Mouse (Mus musculus) lung, embryonic 15.5 days (tissue): ENCODE measurements at regions not wholly inside any gene's neighbourhood (a gene's known extent, or its start where the extent isn't known, plus 50 kb on each side); places are given as distances from the start of the nearest gene placed in this dataset.

Source experiments
- ATAC-seq: fragments of 200-750 bp; cut with Nextera tagmentation; 2 replicates; pipeline ENCODE4 v1.8.0; 2017; ENCODE audit warnings: moderate number of reproducible peaks, borderline replicate concordance; ENCODE audit not compliant: low FRiP score, low TSS enrichment; ENCODE audit errors: extremely low read depth
- H3K27ac ChIP-seq: fragments of 300-500 bp; sonication (generic); 2 replicates; pipeline ENCODE4 v1.5.1; 2015; ENCODE audit warnings: moderate library complexity, mild to moderate bottlenecking, inconsistent platforms
- H3K27me3 ChIP-seq: fragments of 300-500 bp; sonication (generic); 2 replicates; pipeline ENCODE4 v1.6.1; 2015; ENCODE audit warnings: inconsistent platforms
- H3K36me3 ChIP-seq: fragments of 300-500 bp; sonication (generic); 2 replicates; pipeline ENCODE4 v1.6.1; 2015; ENCODE audit warnings: inconsistent platforms
- H3K4me1 ChIP-seq: fragments of 300-500 bp; sonication (generic); 2 replicates; pipeline ENCODE4 v1.6.1; 2015; ENCODE audit warnings: inconsistent platforms
- H3K4me2 ChIP-seq: fragments of 300-500 bp; sonication (generic); 2 replicates; pipeline ENCODE4 v1.6.1; 2015; ENCODE audit warnings: inconsistent platforms, mild to moderate bottlenecking, moderate library complexity
- H3K4me3 ChIP-seq: fragments of 300-500 bp; sonication (generic); 2 replicates; pipeline ENCODE4 v1.5.1; 2015; ENCODE audit warnings: mild to moderate bottlenecking, inconsistent platforms
- H3K9ac ChIP-seq: fragments of 300-500 bp; sonication (generic); 2 replicates; pipeline ENCODE4 v1.6.1; 2015; ENCODE audit warnings: inconsistent platforms
- H3K9me3 ChIP-seq: fragments of 300-500 bp; sonication (generic); 2 replicates; pipeline ENCODE4 v1.6.1; 2016; ENCODE audit warnings: inconsistent platforms
- WGBS: fragments of 180-500 bp; shearing (Covaris S2); methylation state at CpG from one replicate; pipeline ENCODE4 v1.1.7; 2015; 5-methylcytosine and 5-hydroxymethylcytosine counted together

GRCm38 (mm10) chr8:80422190-80422589, 71.4 kb upstream of the Gypa start:
- no peak overlapping the region for H3K9ac ChIP-seq
- H3K4me2 ChIP-seq, result no peak overlapping the region
- H3K36me3 ChIP-seq, result no peaks in the 10 kb centered on the region
- whole genome bisulfite sequencing, result 83% methylated on average over 6 of the region's 6 CpGs
- H3K4me1 ChIP-seq, result no peaks in the 10 kb centered on the region
- H3K27me3 ChIP-seq, result no peaks in the 10 kb centered on the region
- H3K4me3 ChIP-seq, result no peak overlapping the region
- no peaks in the 10 kb centered on the region for H3K9me3 ChIP-seq
- ATAC-seq, result no peak
- H3K27ac ChIP-seq, result no peak overlapping the region

- H3K4me2 ChIP-seq, result no peak overlapping the region
- H3K27ac ChIP-seq, result no peak overlapping the region
- no peaks in the 10 kb centered on the region for H3K27me3 ChIP-seq
- ATAC-seq, result no peak
- no peaks in the 10 kb centered on the region for H3K4me1 ChIP-seq
- no peak overlapping the region for H3K4me3 ChIP-seq
- WGBS, result 91% methylated on average over 4 of the region's 4 CpGs
- H3K9me3 ChIP-seq, result no peaks in the 10 kb centered on the region
- H3K36me3 ChIP-seq, result no peaks in the 10 kb centered on the region
- no peak overlapping the region for H3K9ac ChIP-seq
Observed at GRCm38 (mm10) chr8:80416121-80416520, 77.5 kb upstream of the Gypa start.

DNA sequence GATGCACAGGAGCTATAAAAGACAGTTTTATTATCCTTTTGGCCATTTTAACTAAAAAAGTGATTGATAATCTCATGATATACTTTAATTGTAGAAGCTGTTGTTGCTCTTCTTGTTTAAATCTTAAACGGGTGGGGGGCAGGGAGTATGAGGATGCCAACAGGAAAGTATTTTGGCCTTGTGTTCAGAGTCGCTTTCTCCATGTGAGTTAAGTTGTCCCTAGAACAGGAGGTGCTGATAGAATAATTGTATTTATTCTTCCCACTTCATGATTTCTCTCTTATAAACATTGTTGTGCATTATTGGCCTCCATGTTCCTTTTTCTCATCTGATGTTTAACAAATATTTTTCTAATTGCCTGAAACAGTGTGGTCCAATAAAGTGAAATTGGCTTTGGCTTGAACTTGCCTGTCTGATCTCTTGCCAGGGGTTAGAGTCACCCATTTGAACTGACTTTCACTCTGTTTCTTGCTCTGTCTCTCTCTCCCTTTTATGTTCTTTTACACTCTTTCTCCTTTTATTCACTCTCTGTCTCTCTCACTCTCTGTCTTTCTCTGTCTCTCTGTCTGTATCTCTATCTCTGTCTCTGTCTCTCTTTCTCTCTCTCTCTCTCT, 93.9 kb upstream of the Gypa start:
- no peaks in the 10 kb centered on the region for H3K36me3 ChIP-seq
- H3K27me3 ChIP-seq, result no peaks in the 10 kb centered on the region
- peak; percentile 85; the same call in 1 of the 2 replicates for ATAC-seq
- H3K4me2 ChIP-seq, result no peak overlapping the region
- no peak overlapping the region for H3K9ac ChIP-seq
- H3K9me3 ChIP-seq, result no peaks in the 10 kb centered on the region
- H3K27ac ChIP-seq, result peak overlapping the region; percentile 31; the same call in 1 of the 2 replicates
- 0 out of 2 replicates have a peak, but pooled peaks cover 3% of the 10 kb centered on the region for H3K4me1 ChIP-seq
- H3K4me3 ChIP-seq, result no peak overlapping the region
- WGBS, result 32% methylated on average over 2 of the region's 2 CpGs

DNA sequence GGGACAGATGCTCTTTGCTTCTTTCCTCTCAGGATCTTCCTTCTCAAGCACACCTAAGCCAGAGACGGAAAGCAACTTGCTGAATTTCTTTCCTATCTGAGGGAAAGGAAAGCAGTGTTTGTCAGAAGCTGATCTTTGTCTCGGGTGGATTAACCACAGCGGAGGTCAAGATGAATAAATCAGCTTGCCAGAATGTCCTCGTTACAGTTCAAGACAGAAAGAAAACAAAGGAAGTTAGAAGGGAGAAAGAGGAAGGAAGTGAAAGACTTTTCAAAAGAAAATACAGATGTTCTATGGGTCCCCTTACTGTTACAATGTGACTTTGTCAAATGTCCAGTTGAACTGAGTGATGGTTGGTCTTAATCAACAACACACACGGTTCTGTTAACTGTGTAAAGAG, 98.6 kb upstream of the Gypa start:
- H3K4me1 ChIP-seq, result no peaks in the 10 kb centered on the region
- WGBS, result 32% methylated on average over 5 of the region's 5 CpGs
- no peak overlapping the region for H3K4me2 ChIP-seq
- H3K27ac ChIP-seq, result no peak overlapping the region
- H3K36me3 ChIP-seq, result no peaks in the 10 kb centered on the region
- H3K4me3 ChIP-seq, result no peak overlapping the region
- no peaks in the 10 kb centered on the region for H3K27me3 ChIP-seq
- no peaks in the 10 kb centered on the region for H3K9me3 ChIP-seq
- no peak for ATAC-seq
- H3K9ac ChIP-seq, result no peak overlapping the region

- Histone ChIP-seq H3K4me3 (no peak overlapping the region), H3K9ac (no peak overlapping the region), H3K9me3 (no peaks in the 10 kb centered on the region), H3K27me3 (no peaks in the 10 kb centered on the region), H3K27ac (no peak overlapping the region), H3K4me1 (no peaks in the 10 kb centered on the region), H3K4me2 (no peak overlapping the region), H3K36me3 (no peaks in the 10 kb centered on the region)
- no peak for ATAC-seq
- 84% methylated on average over 3 of the region's 3 CpGs for WGBS
Observed at GRCm38 (mm10) chr8:80393111-80393510, 100.5 kb upstream of the Gypa start.

DNA sequence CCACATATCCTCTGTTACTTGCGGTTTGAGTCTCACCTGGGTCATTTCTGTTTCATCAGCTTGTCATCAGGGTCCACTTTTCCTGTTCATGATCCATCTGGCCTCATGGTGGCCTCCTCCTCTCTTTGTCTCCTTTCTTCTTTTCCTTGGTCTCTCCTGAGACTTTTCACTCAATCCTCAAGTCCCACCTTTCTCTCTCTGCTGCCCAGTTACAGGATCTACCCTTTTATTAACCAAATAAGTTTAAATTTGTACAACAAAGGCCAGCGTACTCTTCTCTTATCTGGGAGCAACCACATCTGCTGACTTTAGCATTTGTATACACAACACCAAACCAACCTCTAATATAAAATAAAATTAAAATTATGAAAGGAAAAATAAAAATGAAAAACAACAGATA, 124.4 kb upstream of the Gypa start:
- no peaks in the 10 kb centered on the region for H3K36me3 ChIP-seq
- WGBS, result 84% methylated on average over 2 of the region's 2 CpGs
- H3K4me2 ChIP-seq, result no peak overlapping the region
- no peak overlapping the region for H3K9ac ChIP-seq
- H3K27ac ChIP-seq, result no peak overlapping the region
- H3K9me3 ChIP-seq, result no peaks in the 10 kb centered on the region
- no peak overlapping the region for H3K4me3 ChIP-seq
- H3K4me1 ChIP-seq, result no peaks in the 10 kb centered on the region
- H3K27me3 ChIP-seq, result no peaks in the 10 kb centered on the region
- ATAC-seq, result no peak

DNA sequence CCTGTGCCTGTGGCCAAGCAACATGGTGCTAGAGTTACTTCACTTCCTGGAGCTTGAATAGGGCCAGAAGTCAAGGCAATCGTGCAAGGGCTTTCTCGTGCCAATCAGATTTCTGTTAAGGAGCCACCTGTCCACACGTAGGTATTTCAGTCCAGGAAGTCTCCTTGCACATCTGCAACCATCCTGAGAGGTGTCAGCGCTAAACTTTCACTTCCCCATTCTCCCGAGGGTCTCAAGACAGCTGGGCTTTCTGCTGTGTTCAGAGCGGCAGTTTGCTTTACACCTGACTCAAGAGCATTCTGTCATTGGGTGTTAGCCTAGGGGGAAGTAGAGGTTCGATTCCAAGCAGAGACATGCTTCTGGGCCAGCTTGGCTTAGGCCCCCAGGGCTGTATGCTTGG, 129.5 kb upstream of the Gypa start:
- Histone ChIP-seq H3K9ac (no peak overlapping the region), H3K4me3 (no peak overlapping the region), H3K36me3 (no peaks in the 10 kb centered on the region), H3K4me1 (no peaks in the 10 kb centered on the region), H3K27ac (no peak overlapping the region), H3K4me2 (no peak overlapping the region), H3K27me3 (no peaks in the 10 kb centered on the region), H3K9me3 (no peaks in the 10 kb centered on the region)
- ATAC-seq, result no peak
- WGBS, result 69% methylated on average over 7 of the region's 7 CpGs

DNA sequence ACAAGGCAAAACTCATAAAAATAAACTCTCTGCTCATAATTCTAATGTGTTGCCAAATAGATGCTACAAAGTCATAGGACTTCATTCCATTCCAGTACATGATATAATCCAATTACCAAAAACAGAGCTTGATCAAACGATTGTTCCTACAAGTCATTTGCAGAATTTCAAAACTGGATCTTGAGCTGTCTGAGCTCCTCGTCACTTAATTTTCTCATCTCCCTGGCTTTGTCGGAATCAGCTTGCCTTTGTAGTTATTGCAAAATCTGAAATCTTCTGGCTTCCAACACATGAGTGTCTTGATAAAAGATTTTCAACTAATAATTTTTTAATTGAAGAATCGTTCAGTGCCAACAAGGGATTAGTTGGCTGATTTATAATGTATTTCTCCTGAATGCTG, 150.3 kb upstream of the Gypa start:
- Histone ChIP-seq H3K36me3 (no peaks in the 10 kb centered on the region), H3K27ac (no peak overlapping the region), H3K27me3 (no peaks in the 10 kb centered on the region), H3K4me2 (no peak overlapping the region), H3K4me1 (no peaks in the 10 kb centered on the region), H3K4me3 (no peak overlapping the region), H3K9ac (no peak overlapping the region), H3K9me3 (no peaks in the 10 kb centered on the region)
- ATAC-seq, result peak; percentile 55; the same call in 1 of the 2 replicates
- 56% methylated on average over 4 of the region's 4 CpGs for WGBS

DNA sequence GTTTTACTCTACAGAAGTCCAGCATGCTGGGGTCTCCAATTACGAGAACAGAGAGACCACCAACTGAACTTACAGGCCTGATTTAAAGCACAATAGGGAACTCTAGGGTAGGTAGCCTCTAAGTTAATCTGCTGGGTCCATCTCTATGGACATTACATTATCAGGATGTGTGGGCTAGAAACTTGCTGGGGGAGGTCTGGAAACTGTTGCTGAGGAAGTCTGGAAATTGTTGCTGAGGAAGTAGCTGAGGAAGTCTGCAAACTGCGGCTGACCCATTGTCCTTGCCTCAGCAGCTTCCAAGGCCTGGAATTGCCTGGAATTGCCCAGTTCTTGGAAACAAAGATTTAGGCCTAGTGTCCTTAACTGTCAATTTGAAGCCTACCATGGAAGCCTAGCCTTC, 155.7 kb upstream of the Gypa start:
- no peak for ATAC-seq
- WGBS, result 73% methylated on average over 2 of the region's 2 CpGs
- no peaks in the 10 kb centered on the region for H3K9me3 ChIP-seq
- H3K36me3 ChIP-seq, result no peaks in the 10 kb centered on the region
- H3K4me1 ChIP-seq, result no peaks in the 10 kb centered on the region
- no peak overlapping the region for H3K27ac ChIP-seq
- H3K27me3 ChIP-seq, result no peaks in the 10 kb centered on the region
- H3K4me3 ChIP-seq, result no peak overlapping the region
- H3K9ac ChIP-seq, result no peak overlapping the region
- H3K4me2 ChIP-seq, result no peak overlapping the region

DNA sequence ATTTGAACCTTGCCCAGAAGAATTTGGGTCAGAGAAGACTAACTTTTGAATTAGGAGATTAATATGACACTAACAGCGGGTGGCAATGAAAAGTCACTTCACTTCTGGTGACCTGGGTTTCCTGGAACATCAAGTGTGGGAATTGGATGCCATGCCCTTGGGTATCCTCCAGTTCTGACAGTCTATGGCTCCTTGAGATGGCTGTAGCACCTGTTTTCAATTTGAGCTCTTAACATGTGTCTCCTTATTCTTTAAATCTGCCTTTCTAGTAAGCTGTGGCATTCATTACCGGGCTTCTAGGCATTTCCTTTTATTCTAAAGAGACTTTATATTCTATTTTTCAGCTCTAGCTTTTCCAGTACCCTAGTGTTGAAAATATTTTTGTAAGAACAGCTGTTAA, 164.9 kb upstream of the Gypa start:
- Histone ChIP-seq H3K27ac (no peak overlapping the region), H3K9ac (no peak overlapping the region), H3K36me3 (no peaks in the 10 kb centered on the region), H3K4me1 (0 out of 2 replicates have a peak, but pooled peaks cover 4% of the 10 kb centered on the region), H3K27me3 (no peaks in the 10 kb centered on the region), H3K9me3 (no peaks in the 10 kb centered on the region), H3K4me2 (no peak overlapping the region), H3K4me3 (no peak overlapping the region)
- ATAC-seq, result no peak
- 80% methylated on average over 2 of the region's 2 CpGs for WGBS

- H3K9ac ChIP-seq, result no peak overlapping the region
- no peak overlapping the region for H3K4me3 ChIP-seq
- ATAC-seq, result no peak
- H3K4me1 ChIP-seq, result 0 out of 2 replicates have a peak, but pooled peaks cover 4% of the 10 kb centered on the region
- no peaks in the 10 kb centered on the region for H3K36me3 ChIP-seq
- no peaks in the 10 kb centered on the region for H3K27me3 ChIP-seq
- H3K9me3 ChIP-seq, result no peaks in the 10 kb centered on the region
- WGBS, result 91% methylated on average over 3 of the region's 3 CpGs
- no peak overlapping the region for H3K27ac ChIP-seq
- H3K4me2 ChIP-seq, result no peak overlapping the region
Observed at GRCm38 (mm10) chr8:80325859-80326258, 167.7 kb upstream of the Gypa start.

GRCm38 (mm10) chr8:80325132-80325531, 168.4 kb upstream of the Gypa start:
- Histone ChIP-seq H3K4me1 (0 out of 2 replicates have a peak, but pooled peaks cover 4% of the 10 kb centered on the region), H3K9ac (no peak overlapping the region), H3K36me3 (no peaks in the 10 kb centered on the region), H3K27ac (peak overlapping the region; percentile 56; the same call in 1 of the 2 replicates), H3K9me3 (no peaks in the 10 kb centered on the region), H3K4me3 (no peak overlapping the region), H3K27me3 (no peaks in the 10 kb centered on the region), H3K4me2 (no peak overlapping the region)
- WGBS, result 59% methylated on average over 4 of the region's 4 CpGs
- peak; percentile 46; the same call in 1 of the 2 replicates for ATAC-seq
